Mouse (Mus musculus) intestine, embryonic 16.5 days (tissue): ENCODE results near the gene Eipr1. TPM values are rescaled to one million over a fixed set of nuclear protein-coding genes. Genes with fewer than 3 reads are reported as not detected.

Experiments
- ATAC-seq: fragments of 200-750 bp; cut with Nextera tagmentation; 2 replicates; pipeline ENCODE4 v1.8.0; 2017; ENCODE audit warnings: moderate TSS enrichment, moderate library complexity
- H3K27ac ChIP-seq: fragments of 300-500 bp; sonication (generic); 2 replicates; pipeline ENCODE4 v1.5.1; 2014; ENCODE audit warnings: mild to moderate bottlenecking, low read length
- H3K27me3 ChIP-seq: fragments of 300-500 bp; sonication (generic); replicated peaks from 2 replicates; pipeline ENCODE4 v1.6.1; 2014; ENCODE audit warnings: low read length, control low read depth, mixed read lengths; ENCODE audit not compliant: control insufficient read depth, insufficient read depth
- H3K36me3 ChIP-seq: fragments of 300-500 bp; sonication (generic); 2 replicates; pipeline ENCODE4 v1.6.1; 2014; ENCODE audit warnings: low read length, control low read depth; ENCODE audit not compliant: control insufficient read depth, insufficient read depth
- H3K4me1 ChIP-seq: fragments of 300-500 bp; sonication (generic); 2 replicates; pipeline ENCODE4 v1.6.1; 2014; ENCODE audit warnings: low read length, control low read depth, mixed read lengths; ENCODE audit not compliant: control insufficient read depth, insufficient read depth
- H3K4me2 ChIP-seq: fragments of 300-500 bp; sonication (generic); 2 replicates; pipeline ENCODE4 v1.6.1; 2014; ENCODE audit warnings: low read depth, low read length, control low read depth
- H3K4me3 ChIP-seq: fragments of 300-500 bp; sonication (generic); 2 replicates; pipeline ENCODE4 v1.5.1; 2014; ENCODE audit warnings: mild to moderate bottlenecking, low read length
- H3K9ac ChIP-seq: fragments of 300-500 bp; sonication (generic); 2 replicates; pipeline ENCODE4 v1.6.1; 2014; ENCODE audit warnings: low read depth, low read length
- H3K9me3 ChIP-seq: fragments of 300-500 bp; sonication (generic); 2 replicates; pipeline ENCODE4 v1.6.1; 2016; ENCODE audit warnings: low read length, control low read depth; ENCODE audit not compliant: control insufficient read depth
- WGBS: fragments of 180-500 bp; shearing (Covaris S2); extraction: QIAGEN DNeasy Blood & Tissue Kit; methylation state at CpG from one replicate; pipeline ENCODE4 v1.1.7; 2014; 5-methylcytosine and 5-hydroxymethylcytosine counted together
- polyA plus RNA-seq: library from polyadenylated mRNA; unstranded; fragments of >200 nt; fragmentation: Nextera tagmentation; extraction: Ambion mirVana; gene quantifications from 2 replicates; pipeline ENCODE4 v1.2.1, GENCODE M21; 2015

Gene Eipr1
- polyA plus RNA-seq, 1 experiment from 2014 or later = 32.0 TPM

DNA sequence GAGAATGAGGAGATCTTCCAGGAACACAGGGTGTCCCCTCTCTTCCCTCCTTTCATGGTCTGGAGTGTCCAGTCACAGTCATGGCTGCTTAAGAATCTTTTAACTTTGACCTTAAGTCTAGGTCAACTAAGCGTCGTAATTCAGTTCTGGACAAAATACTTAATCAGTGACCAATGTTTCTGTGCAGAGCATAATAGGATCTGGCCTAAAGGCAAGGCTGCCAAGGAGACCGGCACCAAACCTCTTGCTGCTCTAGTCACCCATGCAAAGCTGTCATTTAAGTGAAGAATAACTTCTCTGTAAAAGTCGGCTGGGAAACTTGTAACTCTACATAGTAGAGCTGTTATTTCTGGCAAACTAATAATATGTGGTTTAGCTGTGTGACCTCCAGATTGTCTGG lies 4.4 kb downstream of the Eipr1 start:
- H3K4me1 ChIP-seq = peaks cover 5% of the 10 kb centered on the region; the same call in 1 of the 2 replicates
- 81% methylated on average over 4 of the region's 4 CpGs for whole genome bisulfite sequencing
- H3K9ac ChIP-seq = no peak overlapping the region
- H3K27me3 ChIP-seq = no peaks in the 10 kb centered on the region
- no peak overlapping the region for H3K4me2 ChIP-seq
- no peak overlapping the region for H3K4me3 ChIP-seq
- no peak for ATAC-seq
- H3K9me3 ChIP-seq = no peaks in the 10 kb centered on the region
- no peaks in the 10 kb centered on the region for H3K36me3 ChIP-seq
- no peak overlapping the region for H3K27ac ChIP-seq

DNA sequence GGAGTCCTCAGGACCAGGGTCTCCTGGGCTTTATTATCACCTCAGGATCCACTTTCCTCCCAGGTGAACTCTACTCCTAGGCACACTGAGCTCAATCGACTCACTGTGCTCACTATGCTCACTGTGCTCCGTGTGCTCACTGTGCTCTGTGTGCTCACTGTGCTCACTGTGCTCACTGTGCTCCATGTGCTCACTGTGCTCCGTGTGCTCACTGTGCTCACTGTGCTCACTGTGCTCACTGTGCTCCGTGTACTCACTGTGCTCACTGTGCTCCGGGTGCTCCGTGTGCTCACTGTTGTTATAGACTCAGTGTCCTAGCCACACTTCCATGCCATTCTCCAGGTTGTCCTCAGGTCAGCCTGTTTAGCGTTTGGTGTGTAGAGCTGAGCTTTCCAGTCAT lies 18.4 kb downstream of the Eipr1 start:
- no peak overlapping the region for H3K4me3 ChIP-seq
- no peak overlapping the region for H3K27ac ChIP-seq
- no peaks in the 10 kb centered on the region for H3K36me3 ChIP-seq
- no peak for ATAC-seq
- H3K4me2 ChIP-seq = no peak overlapping the region
- no peaks in the 10 kb centered on the region for H3K27me3 ChIP-seq
- 90% methylated on average over 7 of the region's 7 CpGs for WGBS
- no peak overlapping the region for H3K9ac ChIP-seq
- no peaks in the 10 kb centered on the region for H3K4me1 ChIP-seq
- H3K9me3 ChIP-seq = no peaks in the 10 kb centered on the region

DNA sequence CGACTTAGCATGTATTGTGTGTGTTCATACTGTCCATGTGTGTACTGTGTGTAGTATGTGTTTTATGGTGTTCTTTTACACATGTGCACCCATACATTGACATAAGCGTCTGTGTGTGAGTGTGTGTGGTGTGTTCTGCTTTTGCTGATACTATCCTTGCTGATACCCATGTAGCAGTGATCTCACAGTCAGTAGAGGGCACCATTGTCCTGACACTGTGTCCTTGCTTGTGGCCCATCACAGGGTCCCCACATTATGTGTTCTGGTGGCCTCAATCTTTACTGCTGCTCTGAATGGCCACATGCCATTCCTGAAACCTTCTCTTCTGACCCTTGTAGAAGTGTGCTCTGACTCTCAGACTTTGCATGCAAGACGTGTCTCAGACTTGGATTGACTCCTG lies 22.2 kb downstream of the Eipr1 start:
- WGBS = 84% methylated on average over 3 of the region's 3 CpGs
- Histone ChIP-seq H3K27me3 (no peaks in the 10 kb centered on the region), H3K4me1 (no peaks in the 10 kb centered on the region), H3K36me3 (no peaks in the 10 kb centered on the region), H3K9ac (no peak overlapping the region), H3K9me3 (no peaks in the 10 kb centered on the region), H3K4me3 (no peak overlapping the region), H3K4me2 (no peak overlapping the region), H3K27ac (no peak overlapping the region)
- no peak for ATAC-seq

DNA sequence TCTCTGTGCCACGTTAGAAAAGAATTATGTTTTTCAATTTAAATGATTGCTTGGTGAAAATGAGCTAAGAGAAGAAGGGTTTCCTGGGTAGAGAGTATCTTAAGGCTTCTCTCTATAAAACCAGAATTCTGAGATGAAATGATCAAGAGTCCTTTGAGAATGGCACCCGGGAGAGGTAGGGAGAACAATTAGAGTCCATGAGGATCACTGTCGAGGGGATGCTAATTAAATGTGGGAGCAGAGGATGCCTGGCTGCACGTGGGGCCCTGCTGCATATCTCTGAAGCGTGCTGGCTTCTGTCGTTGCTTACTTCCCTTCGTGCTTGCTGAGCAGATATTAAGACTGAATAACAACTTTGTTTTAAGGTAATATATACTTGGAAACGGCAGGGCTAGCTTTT lies 23.5 kb downstream of the Eipr1 start:
- Histone ChIP-seq H3K27me3 (no peaks in the 10 kb centered on the region), H3K4me1 (no peaks in the 10 kb centered on the region), H3K4me2 (no peak overlapping the region), H3K9ac (no peak overlapping the region), H3K4me3 (no peak overlapping the region), H3K27ac (no peak overlapping the region), H3K36me3 (no peaks in the 10 kb centered on the region), H3K9me3 (no peaks in the 10 kb centered on the region)
- no peak for ATAC-seq
- WGBS = 51% methylated on average over 8 of the region's 8 CpGs

DNA sequence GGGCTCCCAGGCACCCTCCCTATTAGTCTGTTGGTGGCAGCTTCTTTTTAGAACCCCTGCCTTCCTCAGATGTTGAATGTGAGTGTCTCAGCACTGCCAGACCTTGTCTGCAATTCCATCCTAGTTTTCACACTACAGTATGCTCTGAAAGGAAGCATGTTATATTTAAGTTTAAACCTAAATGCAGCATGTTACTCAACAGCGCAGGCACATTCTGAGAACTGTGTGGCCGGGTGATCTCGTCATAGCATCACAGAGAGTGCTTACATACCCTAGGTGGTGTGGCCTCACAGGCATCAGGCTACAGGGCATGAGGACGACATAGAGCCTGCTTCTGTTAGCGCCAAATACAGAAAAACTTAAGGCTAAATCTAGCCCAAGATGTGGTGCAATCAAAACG lies 24.0 kb downstream of the Eipr1 start:
- WGBS = 87% methylated on average over 6 of the region's 6 CpGs
- no peak overlapping the region for H3K9ac ChIP-seq
- no peaks in the 10 kb centered on the region for H3K9me3 ChIP-seq
- no peak for ATAC-seq
- no peak overlapping the region for H3K27ac ChIP-seq
- H3K27me3 ChIP-seq = no peaks in the 10 kb centered on the region
- H3K4me2 ChIP-seq = no peak overlapping the region
- no peaks in the 10 kb centered on the region for H3K36me3 ChIP-seq
- H3K4me1 ChIP-seq = no peaks in the 10 kb centered on the region
- H3K4me3 ChIP-seq = no peak overlapping the region

DNA sequence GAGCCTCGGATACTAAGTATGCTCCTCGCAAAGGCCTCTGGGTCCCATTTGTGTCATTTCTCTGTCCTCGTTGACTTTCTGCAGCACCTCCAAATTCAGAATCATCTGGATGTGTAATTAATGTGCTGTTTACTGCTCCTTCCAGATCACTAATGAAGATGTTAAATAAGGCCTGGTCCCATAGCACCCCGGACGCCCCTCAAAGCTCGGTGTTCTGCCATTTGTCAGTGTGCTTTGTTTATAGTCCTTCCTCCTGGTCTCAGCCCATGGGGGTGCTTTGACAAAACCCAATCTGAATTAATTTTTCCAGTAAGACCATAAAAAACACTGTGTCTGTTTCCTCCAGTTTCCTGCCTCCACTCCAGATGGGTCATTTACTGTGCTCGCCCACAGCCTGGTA lies 28.6 kb downstream of the Eipr1 start:
- no peak overlapping the region for H3K4me2 ChIP-seq
- no peak overlapping the region for H3K27ac ChIP-seq
- no peak for ATAC-seq
- no peak overlapping the region for H3K9ac ChIP-seq
- H3K4me1 ChIP-seq = no peaks in the 10 kb centered on the region
- H3K9me3 ChIP-seq = no peaks in the 10 kb centered on the region
- WGBS = 51% methylated on average over 7 of the region's 7 CpGs
- H3K36me3 ChIP-seq = no peaks in the 10 kb centered on the region
- no peaks in the 10 kb centered on the region for H3K27me3 ChIP-seq
- H3K4me3 ChIP-seq = no peak overlapping the region

DNA sequence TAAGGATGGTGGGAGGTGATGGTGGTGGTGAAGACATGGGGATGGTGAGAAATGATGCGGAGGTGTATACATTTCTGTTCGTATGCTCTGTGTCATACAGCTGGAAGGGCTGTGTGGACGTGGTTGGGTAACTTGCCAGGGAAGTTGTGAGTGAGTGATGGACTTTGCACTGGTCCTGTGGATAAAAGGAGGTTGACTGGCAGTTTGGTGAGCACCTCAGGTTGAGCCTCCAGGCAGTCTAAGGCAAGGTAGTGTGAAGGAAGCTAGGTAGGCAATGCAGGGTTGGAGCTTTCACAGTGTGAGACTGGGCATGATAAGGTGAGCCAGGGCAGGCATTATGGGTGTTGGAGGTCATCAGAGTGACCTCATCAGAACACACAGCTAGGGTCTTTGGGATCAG lies 31.0 kb downstream of the Eipr1 start:
- ATAC-seq = no peak; the same call in 1 of the 2 replicates
- Histone ChIP-seq H3K4me2 (no peak overlapping the region), H3K27me3 (no peaks in the 10 kb centered on the region), H3K9ac (no peak overlapping the region), H3K4me3 (no peak overlapping the region), H3K36me3 (no peaks in the 10 kb centered on the region), H3K27ac (no peak overlapping the region), H3K9me3 (no peaks in the 10 kb centered on the region), H3K4me1 (no peaks in the 10 kb centered on the region)
- 83% methylated on average over 3 of the region's 3 CpGs for WGBS

DNA sequence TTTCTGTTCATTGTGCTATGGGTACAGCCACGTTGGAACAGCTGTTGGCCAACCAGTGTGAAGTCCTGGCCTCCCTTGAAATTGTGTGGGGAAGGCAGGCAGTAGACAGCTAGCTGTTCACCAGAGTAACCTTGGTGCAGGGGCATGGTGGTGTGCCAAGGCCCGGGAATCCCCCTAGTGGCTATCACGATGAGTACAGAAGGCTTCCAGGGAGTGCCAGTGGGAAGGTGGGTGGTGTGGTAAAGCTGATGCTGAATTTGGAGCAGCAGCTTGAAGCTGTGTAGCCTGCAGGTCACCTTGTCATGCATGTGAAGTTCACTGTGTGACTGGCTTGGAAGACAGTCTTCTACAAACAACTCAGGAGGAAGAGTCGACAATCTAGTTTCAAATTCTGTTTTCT lies 32.8 kb downstream of the Eipr1 start:
- WGBS = 30% methylated on average over 4 of the region's 4 CpGs
- no peaks in the 10 kb centered on the region for H3K4me1 ChIP-seq
- no peak overlapping the region for H3K9ac ChIP-seq
- no peak overlapping the region for H3K4me2 ChIP-seq
- H3K27me3 ChIP-seq = no peaks in the 10 kb centered on the region
- no peaks in the 10 kb centered on the region for H3K9me3 ChIP-seq
- no peak overlapping the region for H3K27ac ChIP-seq
- no peak for ATAC-seq
- no peaks in the 10 kb centered on the region for H3K36me3 ChIP-seq
- no peak overlapping the region for H3K4me3 ChIP-seq

DNA sequence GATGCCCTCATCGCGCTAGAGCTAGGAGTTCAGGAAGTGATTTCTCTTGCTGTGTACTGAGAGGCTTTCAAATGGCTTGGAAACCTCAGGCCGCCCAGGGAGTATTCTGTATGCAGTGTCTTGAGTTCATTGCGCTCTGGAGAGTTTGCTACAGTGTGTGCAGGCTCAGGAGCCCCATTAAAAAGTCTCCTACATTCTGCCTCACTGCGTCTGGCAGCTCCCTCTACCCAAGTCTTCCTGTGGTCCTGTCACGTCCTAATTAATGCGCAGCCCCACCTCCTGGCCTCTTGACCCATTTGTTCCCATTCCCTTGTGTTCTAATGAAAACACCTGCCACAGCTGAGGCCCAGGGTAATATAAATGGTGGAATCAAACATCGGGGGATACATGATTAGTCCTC lies 33.3 kb downstream of the Eipr1 start:
- Histone ChIP-seq H3K27me3 (no peaks in the 10 kb centered on the region), H3K9me3 (no peaks in the 10 kb centered on the region), H3K4me1 (no peaks in the 10 kb centered on the region), H3K9ac (no peak overlapping the region), H3K4me2 (no peak overlapping the region), H3K27ac (no peak overlapping the region), H3K36me3 (no peaks in the 10 kb centered on the region), H3K4me3 (no peak overlapping the region)
- 42% methylated on average over 8 of the region's 8 CpGs for WGBS
- no peak for ATAC-seq

DNA sequence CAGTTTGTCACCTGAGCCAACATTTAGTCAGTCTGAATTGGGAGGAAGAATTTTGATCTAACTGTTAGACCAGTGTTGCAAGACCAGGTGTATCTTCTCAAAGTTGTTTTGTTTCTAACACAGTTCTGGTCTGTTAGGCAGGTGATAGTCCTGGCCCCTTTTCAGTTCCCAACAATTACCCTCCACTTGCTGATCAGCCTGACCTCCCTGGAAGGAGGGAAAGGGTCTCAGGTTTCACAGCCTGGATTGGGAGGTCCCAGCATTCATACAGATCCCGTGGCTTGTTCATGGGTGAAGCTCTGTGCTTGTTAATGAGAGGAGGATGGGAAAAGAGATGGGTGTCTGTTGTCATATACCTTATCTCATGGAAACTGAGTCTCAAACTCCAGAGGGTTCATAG lies 33.7 kb downstream of the Eipr1 start:
- ATAC-seq = no peak
- Histone ChIP-seq H3K27me3 (no peaks in the 10 kb centered on the region), H3K4me1 (no peaks in the 10 kb centered on the region), H3K9ac (no peak overlapping the region), H3K27ac (no peak overlapping the region), H3K4me3 (no peak overlapping the region), H3K9me3 (no peaks in the 10 kb centered on the region), H3K36me3 (no peaks in the 10 kb centered on the region), H3K4me2 (no peak overlapping the region)
- 17% methylated on average over 1 of the region's 1 CpGs for WGBS
